Mouse (Mus musculus): ENCODE results near the gene Cct7.

Cct7 gene

DNA sequence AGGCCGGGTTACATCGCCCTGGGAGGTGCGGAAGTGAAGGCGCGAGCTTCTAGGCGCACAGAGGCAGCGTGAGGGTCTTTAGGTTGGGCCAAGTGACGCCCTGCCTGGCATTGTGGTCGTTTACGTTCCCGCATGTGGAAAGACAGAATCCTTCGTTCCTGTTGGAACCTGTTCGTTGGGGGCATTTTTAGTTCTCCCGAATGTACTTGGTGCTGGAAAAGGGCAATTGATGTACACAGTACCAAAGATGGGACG lies 1.0 kb downstream of the Cct7 start:
- DNase-seq (ENCODE audit: low spot score in 2 of 2): no peak

DNA sequence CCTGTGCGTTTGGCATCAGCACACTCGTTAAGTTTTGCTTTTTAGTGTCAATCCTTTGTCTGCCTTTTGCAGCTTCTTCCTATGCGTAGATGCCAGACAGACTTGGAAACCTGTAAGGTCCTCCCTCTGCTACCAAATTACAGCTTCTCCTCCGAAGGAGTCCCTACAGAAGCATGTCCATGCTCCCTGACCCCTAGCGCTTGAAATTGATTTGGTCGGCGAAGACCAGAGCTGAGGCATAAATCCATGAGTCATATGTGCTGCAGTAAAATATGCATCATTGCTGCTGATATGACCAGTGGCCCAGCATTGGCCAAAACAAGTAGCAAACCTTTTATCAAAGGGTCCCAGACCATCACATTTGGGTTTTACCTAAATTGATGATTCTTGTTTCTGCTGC lies 1.5 kb downstream of the Cct7 start:
- no peak for DNase-seq (ENCODE audit: low spot score in 2 of 2)

DNA sequence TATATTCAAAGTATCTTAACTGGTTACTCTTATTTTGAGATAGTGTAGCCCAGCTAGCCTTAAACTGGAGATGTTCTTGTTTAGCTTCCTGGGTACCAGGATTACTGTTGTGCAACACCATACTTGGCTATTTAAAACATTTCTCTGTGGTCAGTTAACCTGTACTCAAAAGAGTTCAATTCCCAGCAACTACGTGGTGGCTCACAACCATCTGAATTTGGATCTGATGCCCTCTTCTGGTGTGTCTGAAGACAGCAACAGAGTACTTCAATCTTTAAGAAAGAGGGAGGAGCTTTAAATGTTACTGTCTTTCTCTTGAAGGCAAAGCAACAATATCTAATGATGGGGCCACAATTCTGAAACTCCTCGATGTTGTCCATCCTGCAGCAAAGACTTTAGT lies 8.3 kb downstream of the Cct7 start:
- DNase-seq (ENCODE audit: low spot score in 2 of 2): no peak

DNA sequence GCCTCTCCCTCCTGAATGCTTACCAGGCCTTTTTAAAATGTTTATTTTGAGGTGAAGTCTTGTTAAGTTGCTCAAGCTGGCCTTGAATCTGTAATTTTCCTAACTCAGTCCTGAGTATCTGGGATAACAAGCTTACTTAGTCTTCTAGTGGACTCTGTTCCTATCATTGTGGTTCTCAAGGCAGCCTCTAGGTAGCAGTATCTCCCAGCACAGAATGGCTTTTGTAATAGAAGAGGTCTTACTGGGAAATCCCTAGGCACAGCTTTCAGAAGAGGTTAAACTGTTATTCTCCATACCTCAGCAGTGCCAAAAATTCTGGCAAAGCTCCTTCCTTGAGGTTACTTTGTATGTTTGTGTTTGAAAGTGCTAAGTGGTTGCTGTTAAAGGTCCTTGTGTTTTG lies 14.1 kb downstream of the Cct7 start:
- DNase-seq (ENCODE audit: low spot score in 2 of 2): no peak

DNA sequence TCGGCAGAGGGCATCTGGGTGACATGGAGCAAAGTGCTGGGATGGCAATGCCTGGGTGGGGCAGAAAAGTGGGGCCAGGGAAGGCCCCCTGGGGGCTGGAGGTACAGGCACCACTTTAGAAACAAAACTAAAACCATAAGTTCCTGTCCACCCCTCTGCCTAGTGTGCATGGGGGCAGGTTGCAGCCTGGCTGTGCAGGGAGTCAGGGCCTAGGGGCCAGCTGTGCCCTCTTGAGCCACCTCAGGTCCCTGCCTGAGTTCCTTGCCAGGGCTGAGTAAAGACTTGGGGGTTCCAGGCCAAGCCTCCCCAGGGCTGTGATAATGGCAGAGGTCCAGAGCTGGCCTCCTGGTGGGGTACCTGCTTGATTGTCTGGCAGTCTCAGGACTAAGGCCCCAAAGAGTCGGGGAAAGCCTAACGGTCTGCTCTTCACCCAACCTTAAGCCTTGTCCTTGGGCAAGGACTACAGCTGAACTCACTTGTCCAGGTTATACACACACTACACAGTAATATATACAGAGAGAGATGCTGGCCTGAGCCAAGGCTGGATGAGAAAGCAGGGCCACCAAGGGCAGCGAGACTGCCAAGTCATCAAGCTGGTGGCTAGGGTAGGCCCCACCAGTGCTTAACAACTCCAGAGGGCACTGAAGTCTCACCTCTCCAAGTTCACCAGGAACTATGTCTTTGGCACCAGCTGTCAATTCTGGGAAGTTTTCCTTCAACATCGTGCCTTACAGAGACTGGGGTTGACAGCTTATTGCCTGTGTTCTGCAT lies 18.5 kb downstream of the Cct7 start:
- DNase-seq (ENCODE audit: low spot score in 2 of 2): no peak

DNA sequence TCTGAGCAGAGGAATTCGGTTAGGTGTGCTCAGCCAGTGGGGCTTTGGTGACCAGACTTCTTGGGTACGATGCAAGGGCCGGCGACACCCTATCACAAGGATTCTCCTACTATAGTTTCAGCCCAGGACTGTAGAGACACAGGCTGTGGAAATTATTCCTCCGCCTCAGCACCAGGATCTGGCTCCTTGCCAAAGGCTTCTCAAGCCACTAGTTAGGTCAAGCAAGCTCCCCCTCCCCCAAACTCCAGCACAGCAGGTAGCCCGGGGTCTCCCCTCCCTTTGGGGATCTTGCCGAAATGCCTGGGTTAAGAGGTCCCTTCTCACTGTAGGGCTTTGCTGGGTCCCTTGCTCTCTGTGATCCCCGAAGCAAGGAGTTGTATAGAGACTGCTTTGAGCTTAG lies 20.6 kb downstream of the Cct7 start:
- DNase-seq (ENCODE audit: low spot score in 2 of 2): no peak

DNA sequence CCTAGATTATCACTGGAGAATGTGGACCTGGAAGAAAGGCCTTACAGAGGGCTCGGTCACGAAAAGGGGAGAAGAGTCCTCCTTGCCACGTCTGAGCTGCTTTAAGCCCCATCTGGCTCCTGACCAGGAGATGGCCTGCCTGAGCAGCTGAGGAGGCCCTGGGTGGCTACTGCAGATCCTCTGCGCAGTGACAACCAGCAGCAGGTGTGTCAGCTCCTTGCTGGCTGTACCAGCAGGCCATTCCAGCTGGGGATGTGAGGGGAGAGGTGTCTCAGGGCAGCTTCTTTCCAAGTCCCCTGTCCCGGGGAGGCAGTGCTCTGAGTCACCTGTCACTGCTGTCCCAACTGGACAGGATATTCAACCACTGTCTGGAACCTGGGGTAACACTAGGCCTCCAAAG lies 21.2 kb downstream of the Cct7 start:
- DNase-seq (ENCODE audit: low spot score in 2 of 2): no peak

DNA sequence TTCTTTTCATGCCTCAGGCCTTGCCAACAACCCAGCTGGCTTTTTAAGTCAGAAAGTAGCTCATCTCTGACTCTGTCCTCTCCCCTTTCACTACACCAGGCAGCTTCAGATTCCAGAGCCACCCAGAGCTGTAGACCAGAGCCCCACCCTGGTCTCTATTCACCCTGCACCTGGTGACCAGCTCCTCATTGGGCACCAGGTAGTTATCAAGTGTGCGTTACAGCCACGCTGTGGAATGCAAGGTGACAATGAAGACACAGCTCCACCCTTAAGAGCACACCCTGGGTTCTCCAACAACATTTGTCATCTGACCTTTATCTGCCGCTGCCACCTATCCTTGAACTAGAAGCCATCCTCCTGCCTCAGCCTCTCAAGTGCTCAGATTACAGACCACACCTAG lies 24.3 kb downstream of the Cct7 start:
- DNase-seq (ENCODE audit: low spot score in 2 of 2): no peak

DNA sequence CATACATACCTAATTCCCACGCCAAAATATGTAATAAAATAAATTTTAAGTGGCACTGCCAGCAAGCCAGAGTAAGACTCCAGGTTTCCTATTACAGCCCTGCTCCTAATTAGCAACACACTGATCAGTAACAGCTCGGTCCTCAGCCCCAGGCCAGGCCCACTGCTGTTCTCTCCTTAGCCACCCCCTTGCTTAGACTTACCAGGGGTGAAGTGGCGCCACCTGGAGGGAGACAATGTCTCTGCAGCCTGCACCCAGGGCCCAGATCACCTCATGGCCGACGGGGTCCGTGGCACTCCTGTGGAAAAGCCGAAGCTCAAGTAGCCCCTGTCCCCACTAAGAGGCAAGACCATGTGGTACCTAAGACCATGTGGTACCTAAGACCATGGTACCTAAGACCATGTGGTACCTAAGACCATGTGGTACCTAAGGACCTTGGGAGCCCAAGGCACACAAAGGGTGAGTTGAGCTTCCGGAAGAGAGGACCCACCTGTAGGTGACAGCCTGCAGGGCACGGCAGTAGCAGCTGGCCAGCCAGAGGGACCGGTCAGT lies 26.1 kb downstream of the Cct7 start:
- DNase-seq (ENCODE audit: low spot score in 2 of 2): no peak

DNA sequence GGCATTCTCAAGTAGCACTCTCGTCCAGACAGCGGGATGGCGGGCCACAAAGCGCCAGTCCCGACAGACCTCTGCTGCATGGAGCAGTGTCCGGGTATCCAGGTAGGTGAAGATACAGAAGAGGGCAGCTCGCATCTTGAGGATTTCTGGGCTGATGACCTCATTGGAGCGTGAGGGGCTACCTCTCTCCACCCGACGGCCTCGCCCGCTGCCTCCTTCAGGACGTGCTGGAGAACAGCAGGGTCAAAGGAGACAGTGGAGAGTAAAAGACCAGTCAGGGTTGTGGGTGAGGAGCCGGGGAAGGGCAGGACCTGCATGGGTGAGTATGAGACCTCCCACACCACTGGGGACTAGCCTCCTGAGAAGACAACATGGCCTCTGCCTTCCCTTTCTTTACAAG lies 27.1 kb downstream of the Cct7 start:
- no peak for DNase-seq (ENCODE audit: low spot score in 2 of 2)

DNA sequence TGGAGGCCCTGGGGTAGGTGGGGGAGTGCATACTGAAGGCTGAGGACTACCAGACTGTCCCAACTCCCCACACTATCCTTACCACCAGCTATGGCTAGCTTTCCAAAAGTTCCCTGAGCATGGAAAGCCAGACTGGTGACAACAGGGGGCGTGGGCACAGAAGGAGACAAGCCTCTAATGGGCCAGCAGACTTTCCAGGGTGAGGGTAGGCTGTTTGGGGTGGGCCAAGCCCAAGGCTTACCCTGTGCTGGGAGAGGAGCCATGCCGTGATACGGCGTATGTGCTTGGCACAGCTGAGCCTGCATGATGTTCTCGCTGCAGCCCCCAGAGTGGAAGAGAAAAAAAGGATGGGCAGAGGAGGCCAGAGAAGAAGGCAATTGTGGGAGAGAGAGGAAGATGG lies 28.7 kb downstream of the Cct7 start:
- no peak for DNase-seq (ENCODE audit: low spot score in 2 of 2)

DNA sequence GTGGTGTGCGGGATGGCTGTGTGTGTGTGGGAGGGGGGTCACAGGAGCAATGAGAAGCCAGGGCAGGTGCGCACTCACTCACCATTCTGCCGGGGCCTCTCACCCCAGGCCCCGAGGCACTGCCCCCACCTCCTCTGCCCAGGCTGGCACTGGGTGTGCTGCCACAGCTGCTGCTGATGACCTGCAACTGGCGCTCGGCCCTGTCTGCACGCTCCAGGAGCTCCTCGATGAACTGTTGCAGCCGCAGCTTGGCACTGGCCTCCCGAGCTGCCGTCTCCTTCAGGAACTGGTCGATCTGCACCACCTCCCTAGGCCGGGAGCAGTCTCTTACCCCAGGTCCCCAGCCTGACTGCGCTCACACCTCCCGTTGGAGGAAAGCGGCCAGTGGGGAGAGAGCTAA lies 29.4 kb downstream of the Cct7 start:
- DNase-seq (ENCODE audit: low spot score in 2 of 2): no peak

DNA sequence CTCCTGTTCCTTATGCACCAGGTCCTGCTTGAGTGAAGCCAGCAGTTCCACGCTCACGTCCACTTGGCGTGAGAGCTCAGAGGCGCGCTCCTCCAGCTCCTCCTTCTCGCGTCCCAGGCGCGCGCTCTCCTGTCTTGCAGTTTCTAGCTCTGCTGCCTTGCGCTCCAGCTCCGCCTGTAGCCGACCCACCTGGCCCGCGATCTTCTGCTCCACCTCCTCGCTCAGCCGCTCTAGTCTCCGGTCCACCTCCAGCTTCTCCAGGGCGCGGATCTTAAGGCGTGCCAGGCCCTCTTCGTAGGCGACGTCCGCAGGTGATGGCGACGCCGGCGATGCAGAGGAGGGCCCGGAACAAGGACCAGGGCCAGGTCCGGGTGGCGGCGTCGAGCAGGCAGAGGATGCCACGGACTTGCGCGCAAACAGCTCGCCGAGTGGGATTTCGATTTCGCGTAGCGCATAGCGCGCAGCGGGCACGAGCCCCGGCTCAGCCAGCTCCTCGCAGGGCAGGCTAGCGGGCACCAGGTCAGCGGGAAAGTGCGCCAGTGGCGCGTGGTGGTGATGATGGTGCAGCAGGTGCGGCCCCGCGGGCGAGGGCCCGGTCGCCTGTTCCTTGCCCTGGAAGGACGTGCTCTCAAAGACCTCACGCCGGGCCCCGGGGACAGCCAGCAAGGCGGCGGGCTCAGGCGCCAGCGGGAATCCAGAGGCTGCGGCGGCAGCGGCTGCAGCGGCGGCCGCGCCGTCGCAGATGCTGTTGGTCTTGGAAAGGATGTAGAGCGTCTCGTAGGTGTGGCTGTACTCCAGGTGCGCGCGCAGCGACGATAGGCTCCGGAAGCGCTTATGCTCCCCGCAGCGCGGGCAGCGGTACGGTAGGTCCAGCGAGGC lies 32.8 kb downstream of the Cct7 start:
- DNase-seq (ENCODE audit: low spot score in 2 of 2): no peak

DNA sequence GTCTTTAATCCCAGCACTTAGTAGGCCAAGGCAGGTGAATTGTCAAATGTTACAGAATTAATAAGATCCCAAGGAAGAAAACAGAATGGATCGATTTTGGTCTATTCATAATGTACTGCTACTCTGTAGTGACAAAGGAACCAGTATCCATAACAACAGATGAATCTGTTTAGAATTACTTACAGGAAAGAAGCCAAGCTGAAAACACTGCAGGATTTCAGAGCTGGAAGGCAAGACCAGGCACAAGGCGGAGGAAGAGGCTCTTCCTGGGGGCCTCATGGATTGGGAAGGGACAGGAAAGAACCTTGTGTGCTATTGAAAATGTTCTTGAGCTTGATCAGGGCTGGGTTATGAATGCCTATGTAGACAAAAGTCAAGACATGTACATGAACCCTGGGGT lies 34.4 kb downstream of the Cct7 start:
- DNase-seq (ENCODE audit: low spot score in 2 of 2): no peak

DNA sequence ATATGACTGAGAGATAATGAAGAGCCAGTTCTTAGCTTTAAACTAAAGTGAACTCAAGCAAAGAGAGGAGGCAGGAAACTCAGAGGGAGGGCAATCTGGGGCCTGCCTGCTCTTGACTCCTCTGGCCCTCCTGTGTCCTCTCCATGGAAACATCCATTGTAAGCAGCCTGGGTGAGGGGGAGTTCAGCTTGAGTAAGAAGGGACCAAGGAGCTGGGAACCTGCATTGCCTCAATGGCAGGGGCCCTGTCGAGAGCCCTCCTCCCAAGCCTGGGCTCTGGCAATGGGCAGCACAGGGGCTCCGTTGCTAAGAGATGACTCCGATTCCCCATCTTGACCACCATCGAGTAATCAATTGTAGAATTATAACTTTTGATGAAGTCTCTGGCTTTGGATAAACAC lies 37.2 kb downstream of the Cct7 start:
- DNase-seq (ENCODE audit: low spot score in 2 of 2): no peak

DNA sequence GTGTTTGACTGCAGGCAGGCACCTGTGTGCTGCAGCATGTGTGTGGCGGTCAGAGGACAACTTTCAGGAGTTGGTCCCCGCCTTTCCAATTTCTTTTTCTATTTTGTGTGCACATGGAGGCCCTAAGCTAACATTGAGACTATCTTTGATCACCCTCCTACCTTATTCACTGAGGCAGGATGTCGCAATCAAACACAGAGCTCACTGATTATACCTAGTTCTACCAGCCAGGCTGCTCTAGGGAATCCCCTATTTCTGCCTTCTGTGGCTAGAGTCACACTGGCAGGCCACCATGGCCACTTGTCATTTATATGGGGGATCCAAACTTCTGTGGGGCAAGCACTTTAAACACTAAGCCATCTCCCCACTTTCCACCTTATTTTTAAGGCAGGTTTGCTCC lies 38.4 kb downstream of the Cct7 start:
- DNase-seq (ENCODE audit: low spot score in 2 of 2): no peak

DNA sequence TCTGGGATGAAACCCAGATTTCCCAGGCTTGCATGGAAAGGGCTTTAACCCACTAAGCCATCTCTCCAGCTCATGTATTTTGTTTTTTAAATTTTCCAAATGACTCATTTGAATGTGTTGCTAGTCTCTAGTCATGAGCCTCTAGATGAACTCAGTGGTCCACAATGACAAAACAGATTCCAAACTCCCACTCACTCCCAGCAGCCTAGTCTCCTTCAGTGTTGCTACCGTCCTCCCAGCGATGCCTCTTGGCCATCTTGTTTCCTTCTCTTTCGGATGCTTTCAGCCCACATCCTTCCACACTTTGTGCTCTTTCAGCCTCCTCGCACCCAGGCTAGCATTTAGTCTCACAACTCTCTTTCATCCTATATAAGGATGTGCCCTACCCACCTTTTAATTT lies 38.9 kb downstream of the Cct7 start:
- no peak for DNase-seq (ENCODE audit: low spot score in 2 of 2)

DNA sequence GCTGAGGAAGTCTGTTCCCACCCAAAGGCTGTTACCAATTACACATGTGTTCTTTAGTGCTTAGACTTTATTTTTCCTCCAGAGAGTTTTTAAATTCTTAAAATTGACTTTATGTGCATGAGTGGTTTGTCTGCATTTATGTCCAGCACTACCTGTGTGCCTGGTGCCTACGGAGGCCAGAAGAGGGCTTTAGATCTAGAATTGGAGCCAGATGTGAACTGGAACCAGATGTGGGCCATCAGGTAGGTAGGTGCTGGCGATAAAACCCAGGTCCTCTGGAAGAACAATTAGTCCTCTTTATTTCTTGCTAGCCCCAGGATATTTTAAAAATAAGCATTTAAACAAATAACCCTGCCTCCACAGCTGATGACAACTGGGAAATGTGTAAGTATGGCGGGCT lies 40.3 kb downstream of the Cct7 start:
- no peak for DNase-seq (ENCODE audit: low spot score in 2 of 2)

DNA sequence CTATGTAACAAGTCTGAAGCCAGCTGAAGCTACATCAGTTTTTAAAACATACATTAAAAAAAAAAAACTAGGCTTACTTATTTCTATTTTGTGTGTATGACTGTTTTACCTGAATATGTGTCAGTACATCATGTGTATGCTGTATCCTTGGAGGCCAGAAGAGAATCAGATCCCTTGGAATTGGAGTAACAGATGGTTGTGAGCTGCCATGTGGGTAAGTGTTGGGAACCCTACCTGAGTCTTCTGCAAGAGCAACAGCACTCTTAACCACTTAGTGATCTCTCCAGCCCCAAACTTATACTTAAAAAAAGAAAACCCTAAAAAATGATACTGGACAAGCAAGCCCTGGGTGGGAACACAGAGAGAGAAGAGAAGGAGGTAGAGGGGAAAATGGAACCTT lies 45.7 kb downstream of the Cct7 start:
- DNase-seq (ENCODE audit: low spot score in 2 of 2): no peak

DNA sequence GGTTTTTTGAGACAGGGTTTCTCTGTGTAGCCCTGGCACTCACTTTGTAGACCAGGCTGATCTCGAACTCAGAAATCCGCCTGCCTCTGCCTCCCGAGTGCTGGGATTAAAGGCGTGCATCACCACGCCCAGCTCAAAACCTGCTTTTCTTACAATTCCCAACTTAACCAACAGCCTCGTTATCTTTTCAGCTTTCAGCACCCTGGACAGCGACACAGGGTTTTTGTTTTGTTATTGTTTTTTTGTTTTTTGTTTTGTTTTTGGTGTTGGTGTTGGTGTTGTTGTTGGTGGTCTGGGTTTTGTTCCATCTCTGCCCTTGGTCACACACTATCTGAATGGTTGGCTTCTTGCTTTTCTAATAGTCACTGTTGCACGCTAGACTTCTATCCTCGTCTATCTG lies 46.8 kb downstream of the Cct7 start:
- DNase-seq (ENCODE audit: low spot score in 2 of 2): no peak

DNA sequence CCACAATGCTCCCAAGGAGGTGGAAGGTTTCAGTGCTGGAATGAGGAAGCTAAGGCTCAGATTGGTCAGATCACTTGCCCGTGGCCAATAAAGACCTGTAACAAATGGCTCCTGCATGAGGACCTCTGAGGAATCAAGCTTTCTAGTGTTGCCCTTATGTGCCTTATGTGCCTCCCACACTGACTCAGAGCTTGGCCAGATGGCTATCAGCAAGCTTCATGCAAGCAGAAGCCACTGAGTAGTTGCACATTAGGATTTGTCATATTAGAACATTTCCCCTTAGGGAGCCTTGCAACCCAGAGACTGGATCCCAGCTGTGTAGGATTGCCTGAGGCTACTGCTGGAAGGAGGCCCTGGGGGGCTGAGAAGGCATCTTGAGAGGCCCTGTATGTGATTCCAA lies 49.1 kb downstream of the Cct7 start:
- DNase-seq (ENCODE audit: low spot score in 2 of 2): no peak

DNA sequence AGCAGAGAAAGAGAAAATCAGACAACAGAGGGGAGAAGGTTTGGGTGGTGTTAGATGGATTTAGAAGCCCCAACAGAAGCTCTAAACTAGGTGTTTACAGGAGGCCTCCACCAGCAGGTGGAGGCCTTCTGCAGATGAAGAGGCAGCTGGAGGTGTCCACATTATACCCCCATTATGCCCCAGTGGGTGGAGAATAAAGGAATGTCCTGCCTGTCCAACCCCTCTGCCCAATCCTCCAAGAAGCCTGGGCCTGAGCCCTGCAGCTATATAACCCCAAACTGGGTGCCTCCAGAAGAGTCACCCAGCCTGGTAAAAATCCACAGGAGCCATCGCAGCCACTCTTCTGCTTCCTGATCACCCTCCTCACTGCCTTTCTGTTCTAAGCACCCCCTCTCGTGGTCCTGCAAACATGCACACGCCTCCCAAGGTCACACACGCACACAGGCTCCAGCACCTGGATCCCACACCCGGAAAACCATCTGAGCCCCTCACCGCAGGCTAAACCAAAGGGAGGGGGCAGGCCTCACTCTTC lies 50.3 kb downstream of the Cct7 start:
- DNase-seq (ENCODE audit: low spot score in 2 of 2): no peak

Measured in left cerebral cortex, adult 9 months (tissue).